Mouse (Mus musculus) heart, adult 2 months (tissue): ENCODE data around the gene Nfe2l3. TPM values are rescaled to one million over a fixed set of nuclear protein-coding genes. Genes with fewer than 3 reads are reported as not detected.
"Not testable (repeated sequence)": the region's sequence is repeated elsewhere in the genome, so short reads cannot be mapped to it uniquely, and the experiment has no call there.

Source experiments
- DNase-seq, 2 experiments: peaks; one replicate each; pipeline ENCODE4 v3.0.0; 2021
- H3K27ac ChIP-seq: fragments of 200-600 bp; 2 replicates; pipeline ENCODE4 v1.8.1; 2022
- H3K27me3 ChIP-seq: fragments of 200-500 bp; 2 replicates; pipeline ENCODE4 v1.6.1; 2012; ENCODE audit warnings: mild to moderate bottlenecking, low read length, inconsistent platforms, mixed read lengths; ENCODE audit not compliant: control insufficient read depth, insufficient read depth
- H3K36me3 ChIP-seq: fragments of 200-500 bp; 2 replicates; pipeline ENCODE4 v1.6.1; 2012; ENCODE audit warnings: low read length, inconsistent platforms; ENCODE audit not compliant: control insufficient read depth, insufficient read depth
- H3K4me1 ChIP-seq: fragments of 200-500 bp; 2 replicates; pipeline ENCODE4 v1.6.1; 2011; ENCODE audit warnings: low read length; ENCODE audit not compliant: control insufficient read depth, insufficient read depth
- H3K4me3 ChIP-seq: fragments of 200-600 bp; 2 replicates; pipeline ENCODE4 v1.8.1; 2022
- H3K79me2 ChIP-seq: fragments of 200-500 bp; replicated peaks from 2 replicates; pipeline ENCODE4 v1.6.1; 2012; ENCODE audit warnings: mild to moderate bottlenecking, inconsistent platforms, low read length, moderate library complexity, mixed read lengths; ENCODE audit not compliant: control insufficient read depth, insufficient read depth
- H3K9ac ChIP-seq: fragments of 200-500 bp; 2 replicates; pipeline ENCODE4 v1.6.1; 2012; ENCODE audit warnings: low read depth, mild to moderate bottlenecking, control low read depth, inconsistent platforms, low read length, mixed read lengths
- CTCF ChIP-seq: fragments of 200-600 bp; IDR thresholded peaks from 2 replicates; pipeline ENCODE4 v1.8.1; 2022; ENCODE audit warnings: antibody characterized with exemption, mild to moderate bottlenecking, moderate library complexity
- EP300 ChIP-seq: fragments of 200-500 bp; IDR thresholded peaks from 2 replicates; pipeline ENCODE4 v1.6.1; 2011; ENCODE audit warnings: low read depth, low read length, control low read depth; ENCODE audit not compliant: insufficient read depth
- POLR2A ChIP-seq: fragments of 200-500 bp; IDR thresholded peaks from 2 replicates; pipeline ENCODE4 v1.6.1; 2011; ENCODE audit warnings: mild to moderate bottlenecking, low read depth, low read length, control low read depth; ENCODE audit not compliant: insufficient read depth
- WGBS: fragments of 180-500 bp; shearing (Covaris S2); methylation state at CpG from one replicate; pipeline ENCODE4 v1.1.7; 2018; 5-methylcytosine and 5-hydroxymethylcytosine counted together
- intact Hi-C: fragments of 180-260 bp; cut with DNase I; formaldehyde crosslinking; loops from one replicate; pipeline ENCODE4 v1.15.1; 2025
- polyA plus RNA-seq: library from polyadenylated mRNA; depleted of rRNA; stranded (reverse); fragments of >200 nt; gene quantifications from 2 replicates; pipeline ENCODE4 v1.2.3, GENCODE M21; 2012
- total RNA-seq, 2 experiments: library from RNA; stranded (reverse); gene quantifications; 2 replicates each; pipeline ENCODE4 v1.2.3; 2021

Gene Nfe2l3
- total and polyA plus RNA-seq, 3 experiments = 0.16 to 0.20 (median 0.18) TPM

DNA sequence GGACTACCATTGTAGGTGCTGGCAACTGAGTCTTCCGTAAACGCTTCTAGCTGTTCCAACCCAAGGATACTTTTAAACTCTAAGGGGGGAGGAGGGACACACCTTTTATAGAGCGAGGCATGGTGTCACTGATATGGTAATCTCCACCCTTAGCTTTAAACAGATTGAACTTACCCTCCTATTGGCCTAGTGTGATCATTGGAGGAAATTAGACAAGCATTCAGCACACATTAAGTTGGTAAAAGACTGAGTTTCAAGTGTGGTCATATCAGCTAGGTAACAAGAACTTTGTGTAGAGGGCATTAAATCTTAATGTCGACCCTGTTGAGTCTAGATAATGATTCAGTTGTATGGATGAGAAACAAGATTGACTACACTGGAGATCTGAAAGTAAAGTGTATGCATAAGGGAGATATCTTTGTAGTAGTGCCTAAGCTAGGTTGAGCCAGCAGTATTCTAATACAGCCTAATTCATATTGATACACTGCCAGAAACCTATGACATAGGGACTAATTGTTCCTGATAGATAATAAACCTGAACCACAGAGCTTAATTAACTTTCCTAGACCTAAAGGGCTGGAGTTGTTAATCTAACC is 46.8 kb downstream of the Nfe2l3 start:
- 93% methylated on average over 4 of the region's 4 CpGs for WGBS
- no peak for DNase-seq
- Histone ChIP-seq H3K79me2 (no peaks in the 10 kb centered on the region), H3K27ac (no peak overlapping the region), H3K27me3 (no peaks in the 10 kb centered on the region), H3K36me3 (peaks cover 13% of the 10 kb centered on the region), H3K4me3 (no peak overlapping the region), H3K4me1 (no peaks in the 10 kb centered on the region), H3K9ac (no peak overlapping the region)
- intact Hi-C loops = no loop called here
- TF ChIP-seq EP300 (no peak), POLR2A (no peak), CTCF (no peak)

- Histone ChIP-seq H3K4me3 (no peak overlapping the region), H3K27me3 (no peaks in the 10 kb centered on the region), H3K9ac (no peak overlapping the region), H3K27ac (no peak overlapping the region), H3K79me2 (no peaks in the 10 kb centered on the region), H3K36me3 (peaks cover 9% of the 10 kb centered on the region), H3K4me1 (no peaks in the 10 kb centered on the region)
- no peak for DNase-seq
- WGBS = 89% methylated on average over 8 of the region's 8 CpGs
- TF ChIP-seq EP300 (no peak), POLR2A (no peak), CTCF (no peak)
- intact Hi-C loops = no loop called here
Observed at GRCm38 (mm10) chr6:51481548-51481947, 49.1 kb downstream of the Nfe2l3 start.

DNA sequence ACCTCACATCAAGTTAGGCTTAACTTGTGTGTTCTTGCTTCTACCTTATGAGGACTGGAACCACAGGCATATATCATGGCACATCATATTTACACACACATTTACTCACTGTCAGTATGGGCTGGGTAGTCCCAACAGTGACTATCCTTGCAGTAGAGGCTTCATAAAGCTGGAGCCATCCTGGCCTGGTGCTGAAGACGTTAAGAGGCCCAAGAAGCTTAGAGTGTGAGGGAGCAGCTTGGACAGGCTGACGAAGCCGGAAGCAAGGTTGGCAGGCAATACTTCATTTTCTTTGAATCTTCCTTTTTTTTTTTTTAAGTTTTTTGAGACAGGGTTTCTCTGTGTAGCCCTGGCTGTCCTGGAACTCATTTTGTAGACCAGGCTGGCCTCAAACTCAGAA is 51.4 kb downstream of the Nfe2l3 start:
- no peak for TF ChIP-seq EP300
- no peak for TF ChIP-seq CTCF
- no peak for TF ChIP-seq POLR2A
- intact Hi-C loops = no loop called here
- Histone ChIP-seq H3K27ac (no peak overlapping the region), H3K79me2 (no peaks in the 10 kb centered on the region), H3K27me3 (no peaks in the 10 kb centered on the region), H3K4me1 (no peaks in the 10 kb centered on the region), H3K36me3 (peaks cover 4% of the 10 kb centered on the region), H3K9ac (no peak overlapping the region), H3K4me3 (no peak overlapping the region)
- DNase-seq = no peak
- 90% methylated on average over 3 of the region's 3 CpGs for WGBS

- H3K27me3 ChIP-seq, intact Hi-C loops, H3K9ac ChIP-seq, H3K4me1 ChIP-seq, H3K27ac ChIP-seq, H3K4me3 ChIP-seq, DNase-seq, H3K36me3 ChIP-seq, H3K79me2 ChIP-seq: not testable (repeated sequence)
- TF ChIP-seq CTCF = peak; percentile 28
- WGBS = 91% methylated on average over 8 of the region's 8 CpGs
Observed at GRCm38 (mm10) chr6:51484556-51484955, 52.1 kb downstream of the Nfe2l3 start.

DNA sequence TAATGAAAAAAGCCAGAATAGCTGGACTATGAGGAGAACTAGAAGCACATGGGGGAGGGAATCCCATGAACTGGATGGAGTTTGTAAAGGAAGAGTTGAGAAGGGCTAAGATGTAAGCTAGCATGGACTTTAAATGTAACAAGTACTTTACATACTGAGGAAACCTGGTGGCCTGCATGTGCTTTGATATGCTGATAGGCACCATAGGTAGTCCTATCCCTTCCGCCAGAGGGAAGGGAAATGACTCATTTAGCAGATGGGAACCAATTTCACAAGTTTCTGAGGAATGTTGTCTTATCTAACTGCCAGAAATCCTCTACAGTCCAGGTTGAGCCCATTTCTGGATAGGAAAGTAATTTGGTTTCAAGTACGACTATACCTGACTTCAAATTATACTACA is 53.2 kb downstream of the Nfe2l3 start:
- WGBS = 42% methylated on average over 2 of the region's 2 CpGs
- no peaks in the 10 kb centered on the region for H3K79me2 ChIP-seq

DNA sequence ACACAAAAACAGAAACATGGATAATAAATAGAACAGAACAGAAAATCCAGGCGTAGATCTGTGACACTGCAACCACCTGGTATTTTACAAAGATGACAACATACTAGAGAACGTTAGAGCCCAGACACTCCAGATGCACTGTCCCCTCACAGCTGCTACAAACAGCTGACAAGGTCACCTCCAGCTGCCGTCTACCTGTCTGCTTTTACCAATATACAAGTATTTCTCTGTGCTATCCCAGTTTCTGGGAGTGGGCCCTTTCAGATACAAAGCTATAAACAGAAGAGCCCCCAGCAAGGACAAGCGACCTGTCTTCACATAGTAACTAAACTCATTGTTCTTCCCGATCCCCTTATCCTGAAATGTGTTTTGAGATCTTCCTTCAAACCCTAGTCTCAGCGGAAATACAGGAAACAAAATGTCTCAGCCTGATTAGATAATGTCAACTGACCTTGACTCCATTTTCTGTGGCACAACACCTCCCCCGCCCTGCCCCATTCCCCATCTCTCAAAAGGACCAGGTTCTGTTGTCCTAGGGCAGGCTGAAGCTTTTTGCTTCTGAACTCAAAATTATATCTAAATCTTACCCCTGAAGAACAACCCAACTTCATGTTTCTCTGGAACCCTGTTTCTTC is 53.7 kb downstream of the Nfe2l3 start:
- no peak overlapping the region for H3K4me3 ChIP-seq
- no peaks in the 10 kb centered on the region for H3K79me2 ChIP-seq
- 30% methylated on average over 7 of the region's 7 CpGs for WGBS
- TF ChIP-seq POLR2A = no peak
- TF ChIP-seq CTCF = no peak
- no peak for TF ChIP-seq EP300
- no peak overlapping the region for H3K27ac ChIP-seq
- H3K9ac ChIP-seq = no peak overlapping the region
- intact Hi-C loops = no loop called here
- H3K27me3 ChIP-seq = no peaks in the 10 kb centered on the region
- DNase-seq = no peak
- H3K36me3 ChIP-seq = no peaks in the 10 kb centered on the region; the same call in 1 of the 2 replicates
- no peaks in the 10 kb centered on the region for H3K4me1 ChIP-seq

More for the DNA sequence above, 53.2 kb downstream of the Nfe2l3 start:
- Histone ChIP-seq H3K4me1 (no peaks in the 10 kb centered on the region), H3K36me3 (no peaks in the 10 kb centered on the region; the same call in none of the 2 replicates), H3K9ac (no peak overlapping the region), H3K27me3 (no peaks in the 10 kb centered on the region), H3K27ac (no peak overlapping the region), H3K4me3 (no peak overlapping the region)
- DNase-seq = no peak
- TF ChIP-seq POLR2A = no peak
- no peak for TF ChIP-seq CTCF
- TF ChIP-seq EP300 = no peak
- intact Hi-C loops = no loop called here
